Mouse (Mus musculus) 3T3-L1 (cell line): ENCODE data around the gene Ptger4.

Experiments used
- DNase-seq: peaks from one replicate; pipeline ENCODE4 v3.0.0-alpha.2; 2015; ENCODE audit warnings: low read depth, low spot score

Ptger4 gene

GRCm38 (mm10) chr15:5173217-5173820, 70.7 kb downstream of the Ptger4 start:
- no peak for DNase-seq

- DNase-seq, result no peak
These were observed 78.7 kb downstream of the Ptger4 start for GRCm38 (mm10) chr15:5165121-5165773.

GRCm38 (mm10) chr15:5158827-5159226, 85.2 kb downstream of the Ptger4 start:
- no peak for DNase-seq

GRCm38 (mm10) chr15:5157386-5157785, 86.6 kb downstream of the Ptger4 start:
- no peak for DNase-seq
